Mouse (Mus musculus) hindbrain, embryonic 14.5 days (tissue): ENCODE data around the gene Haus7. TPM values are rescaled to one million over a fixed set of nuclear protein-coding genes. Genes with fewer than 3 reads are reported as not detected.

Experiments
- polyA plus RNA-seq: library from polyadenylated mRNA; unstranded; fragments of >200 nt; fragmentation: Nextera tagmentation; extraction: Ambion mirVana; gene quantifications from 2 replicates; pipeline ENCODE4 v1.2.1, GENCODE M21; 2014

Gene Haus7
- polyA plus RNA-seq, 1 experiment from 2014 or later = 66.9 TPM

Other genes starting within 250 kb of the Haus7 start
- gene Xlr4b, start 244.7 kb downstream of the Haus7 start, polyA plus RNA-seq = 0.38 and 0.63 TPM in 2 replicates
- gene F8a, start 230.8 kb downstream of the Haus7 start, polyA plus RNA-seq = 30.2 and 31.4 TPM in 2 replicates
- 0.16 and 0.30 TPM in 2 replicates for gene Xlr4c, start 215.9 kb downstream of the Haus7 start, polyA plus RNA-seq
- gene Xlr3c, start 193.7 kb downstream of the Haus7 start, polyA plus RNA-seq = 0.23 and 0.46 TPM in 2 replicates
- not detected in 2 replicates for gene Xlr5a, start 166.1 kb downstream of the Haus7 start, polyA plus RNA-seq
- gene Xlr5c, start 166.1 kb downstream of the Haus7 start, polyA plus RNA-seq = not detected in 2 replicates
- not detected in 2 replicates for gene Gm45015, start 122.2 kb downstream of the Haus7 start, polyA plus RNA-seq
- 12.1 and 13.6 TPM in 2 replicates for gene Zfp275, start 116.4 kb downstream of the Haus7 start, polyA plus RNA-seq
- gene Gm18336, start 60.3 kb downstream of the Haus7 start, polyA plus RNA-seq = not detected in 2 replicates
- gene Zfp92, start 47.9 kb downstream of the Haus7 start, polyA plus RNA-seq = 1.1 and 1.5 TPM in 2 replicates
- not detected in 2 replicates for gene Trex2, start 23.7 kb downstream of the Haus7 start, polyA plus RNA-seq
- gene Bgn, start 24.6 kb upstream of the Haus7 start, polyA plus RNA-seq = 35.0 and 40.7 TPM in 2 replicates
- 8.4 and 9.5 TPM in 2 replicates for gene Atp2b3, start 44.0 kb upstream of the Haus7 start, polyA plus RNA-seq
- 0.25 and 0.39 TPM in 2 replicates for gene Dusp9, start 180.4 kb upstream of the Haus7 start, polyA plus RNA-seq
- gene Pnck, start 201.1 kb upstream of the Haus7 start, polyA plus RNA-seq = 154 and 160 TPM in 2 replicates
- gene Slc6a8, start 214.1 kb upstream of the Haus7 start, polyA plus RNA-seq = 7.9 and 8.2 TPM in 2 replicates